Mouse (Mus musculus): ENCODE measurements around the gene Notch3.

DNA sequence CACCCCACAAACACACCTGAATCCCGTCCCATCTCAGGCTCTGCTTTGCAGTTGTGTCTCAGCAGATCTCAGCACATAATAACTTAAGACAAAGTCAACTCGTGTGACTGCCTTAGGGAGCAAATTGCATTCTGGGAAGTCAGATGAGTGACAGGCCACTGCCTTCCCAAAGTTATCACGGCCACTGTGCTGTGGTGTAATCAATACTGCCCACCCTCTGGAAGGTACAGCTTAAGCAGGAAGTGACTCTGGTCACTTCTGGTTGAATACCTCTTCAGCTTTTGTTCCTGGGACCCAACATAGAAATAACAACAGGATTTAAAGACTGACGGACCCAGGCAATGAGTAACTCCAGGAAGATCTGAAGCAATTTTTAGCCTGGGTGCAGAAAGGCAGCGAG, 58.8 kb downstream of the Notch3 start:
- TF ChIP-seq POLR2A (IDR thresholded peaks at IDR 0.05; ENCODE audit: low read depth, low read length) (no peak), CTCF (conservative IDR thresholded peaks at IDR 0.05; ENCODE audit: insufficient read depth, insufficient read length, low read depth, low read length) (no peak)

All from kidney, adult 2 months (tissue).